Mouse (Mus musculus) embryonic facial prominence, embryonic 12.5 days (tissue): ENCODE measurements around the gene Tmed9. TPM values are rescaled to one million over a fixed set of nuclear protein-coding genes. Genes with fewer than 3 reads are reported as not detected.
"Not testable (repeated sequence)": the region's sequence is repeated elsewhere in the genome, so short reads cannot be mapped to it uniquely, and the experiment has no call there.

ENCODE experiments used
- ATAC-seq: fragments of 200-750 bp; cut with Nextera tagmentation; 2 replicates; pipeline ENCODE4 v1.8.0; 2017; ENCODE audit not compliant: insufficient number of reproducible peaks, insufficient read depth, low FRiP score, low TSS enrichment
- H3K27ac ChIP-seq: fragments of 300-500 bp; sonication (generic); 2 replicates; pipeline ENCODE4 v1.5.1; 2016; ENCODE audit warnings: mild to moderate bottlenecking
- H3K27me3 ChIP-seq: fragments of 300-500 bp; sonication (generic); 2 replicates; pipeline ENCODE4 v1.6.1; 2016; ENCODE audit warnings: mild to moderate bottlenecking, moderate library complexity
- H3K36me3 ChIP-seq: fragments of 300-500 bp; sonication (generic); 2 replicates; pipeline ENCODE4 v1.6.1; 2016; ENCODE audit warnings: mild to moderate bottlenecking
- H3K4me1 ChIP-seq: fragments of 300-500 bp; sonication (generic); 2 replicates; pipeline ENCODE4 v1.6.1; 2016
- H3K4me2 ChIP-seq: fragments of 300-500 bp; sonication (generic); replicated peaks from 2 replicates; pipeline ENCODE4 v1.6.1; 2016; ENCODE audit warnings: mild to moderate bottlenecking, moderate library complexity
- H3K4me3 ChIP-seq: fragments of 300-500 bp; sonication (generic); 2 replicates; pipeline ENCODE4 v1.5.1; 2016; ENCODE audit warnings: mild to moderate bottlenecking
- H3K9ac ChIP-seq: fragments of 300-500 bp; sonication (generic); 2 replicates; pipeline ENCODE4 v1.6.1; 2016; ENCODE audit warnings: mild to moderate bottlenecking, moderate library complexity
- H3K9me3 ChIP-seq: fragments of 300-500 bp; sonication (generic); 2 replicates; pipeline ENCODE4 v1.6.1; 2016; ENCODE audit warnings: mild to moderate bottlenecking, moderate library complexity
- WGBS: fragments of 180-500 bp; shearing (Covaris S2); methylation state at CpG from one replicate; pipeline ENCODE4 v1.1.7; 2016; 5-methylcytosine and 5-hydroxymethylcytosine counted together
- polyA plus RNA-seq: library from polyadenylated mRNA; unstranded; fragments of >200 nt; fragmentation: Nextera tagmentation; extraction: Ambion mirVana; gene quantifications from 2 replicates; pipeline ENCODE4 v1.2.1, GENCODE M21; 2016

The Tmed9 gene
- polyA plus RNA-seq, 1 experiment from 2014 or later = 127 TPM

- Histone ChIP-seq H3K27me3 (no peaks in the 10 kb centered on the region), H3K27ac (no peak overlapping the region), H3K9ac (no peak overlapping the region), H3K36me3 (0 out of 2 replicates have a peak, but pooled peaks cover 7% of the 10 kb centered on the region), H3K4me3 (no peak overlapping the region), H3K9me3 (no peaks in the 10 kb centered on the region), H3K4me1 (peaks cover 7% of the 10 kb centered on the region), H3K4me2 (no peak overlapping the region)
- ATAC-seq = no peak
- WGBS = 93% methylated on average over 4 of the region's 4 CpGs
These were observed 45.8 kb downstream of the Tmed9 start for GRCm38 (mm10) chr13:55619328-55619727.

GRCm38 (mm10) chr13:55620275-55620674 lies 46.7 kb downstream of the Tmed9 start:
- Histone ChIP-seq H3K27me3 (no peaks in the 10 kb centered on the region), H3K9me3 (no peaks in the 10 kb centered on the region), H3K4me2 (no peak overlapping the region), H3K27ac (no peak overlapping the region), H3K9ac (no peak overlapping the region), H3K36me3 (peaks cover 7% of the 10 kb centered on the region), H3K4me3 (no peak overlapping the region), H3K4me1 (peaks cover 14% of the 10 kb centered on the region)
- WGBS = 80% methylated on average over 2 of the region's 2 CpGs
- no peak for ATAC-seq

- Histone ChIP-seq H3K27ac (peak overlapping the region; percentile 89), H3K4me2 (peak overlapping the region; percentile 84), H3K36me3 (peaks cover 16% of the 10 kb centered on the region), H3K9ac (peak overlapping the region; percentile 87), H3K4me1 (peaks cover 14% of the 10 kb centered on the region), H3K4me3 (peak overlapping the region; percentile 84)
- not testable (repeated sequence) for ATAC-seq, H3K27me3 ChIP-seq, H3K9me3 ChIP-seq
- 24% methylated on average over 20 of the region's 20 CpGs for WGBS
These were observed 48.7 kb downstream of the Tmed9 start for GRCm38 (mm10) chr13:55622156-55622648.

GRCm38 (mm10) chr13:55622649-55623541 lies 49.4 kb downstream of the Tmed9 start, which contains the start of gene Caml:
Gene Caml, plus strand, starts transcription at chr13:55623005.
- Histone ChIP-seq H3K4me2 (peak within 1 kb of the TSS; percentile 84), H3K9me3 (no peaks in the 10 kb centered on the region), H3K4me1 (peaks cover 14% of the 10 kb centered on the region), H3K4me3 (peak within 1 kb of the TSS; percentile 84), H3K36me3 (peaks cover 16% of the 10 kb centered on the region), H3K9ac (peak within 1 kb of the TSS; percentile 87), H3K27ac (peak within 1 kb of the TSS; percentile 89), H3K27me3 (no peaks in the 10 kb centered on the region)
- ATAC-seq = peak; percentile 95
- under 1% methylated on average over 59 of the region's 59 CpGs for WGBS

GRCm38 (mm10) chr13:55634639-55635127 lies 61.2 kb downstream of the Tmed9 start, which contains the start of gene Ddx46:
Gene Ddx46, plus strand, starts transcription at chr13:55635027.
- Histone ChIP-seq H3K36me3 (peaks cover 50% of the 10 kb centered on the region), H3K4me3 (peak within 1 kb of the TSS; percentile 100), H3K4me1 (peaks cover 9% of the 10 kb centered on the region), H3K9me3 (no peaks in the 10 kb centered on the region), H3K9ac (peak within 1 kb of the TSS; percentile 92), H3K27me3 (no peaks in the 10 kb centered on the region), H3K27ac (0 out of 2 replicates have a peak within 1 kb of the TSS, but pooled peaks have one; percentile 36), H3K4me2 (peak within 1 kb of the TSS; percentile 78)
- 6% methylated on average over 30 of the region's 30 CpGs for WGBS
- peak; percentile 82 for ATAC-seq

GRCm38 (mm10) chr13:55635146-55635571 lies 61.6 kb downstream of the Tmed9 start:
- Histone ChIP-seq H3K4me1 (peaks cover 9% of the 10 kb centered on the region), H3K9me3 (no peaks in the 10 kb centered on the region), H3K27ac (0 out of 2 replicates have a peak overlapping the region, but pooled peaks have one; percentile 36), H3K9ac (peak overlapping the region; percentile 92), H3K4me3 (peak overlapping the region; percentile 100), H3K27me3 (no peaks in the 10 kb centered on the region), H3K4me2 (peak overlapping the region; percentile 78), H3K36me3 (peaks cover 50% of the 10 kb centered on the region)
- 0 out of 2 replicates have a peak, but pooled peaks have one; percentile 38 for ATAC-seq
- WGBS = under 1% methylated on average over 40 of the region's 40 CpGs

- 0 out of 2 replicates have a peak overlapping the region, but pooled peaks have one; percentile 100 for H3K4me3 ChIP-seq
- no peak overlapping the region for H3K9ac ChIP-seq
- peaks cover 9% of the 10 kb centered on the region for H3K4me1 ChIP-seq
- peaks cover 50% of the 10 kb centered on the region for H3K36me3 ChIP-seq
- no peak overlapping the region for H3K27ac ChIP-seq
- WGBS = 90% methylated on average over 14 of the region's 14 CpGs
- H3K9me3 ChIP-seq = no peaks in the 10 kb centered on the region
- no peak for ATAC-seq
- H3K27me3 ChIP-seq = no peaks in the 10 kb centered on the region
- H3K4me2 ChIP-seq = peak overlapping the region; percentile 78; the same call in 1 of the 2 replicates
These were observed 62.9 kb downstream of the Tmed9 start for GRCm38 (mm10) chr13:55636185-55636983.

- 54% methylated on average over 8 of the region's 8 CpGs for WGBS
- not testable (repeated sequence) for ATAC-seq, H3K27me3 ChIP-seq, H3K9ac ChIP-seq, H3K27ac ChIP-seq, H3K4me2 ChIP-seq, H3K4me3 ChIP-seq, H3K4me1 ChIP-seq, H3K9me3 ChIP-seq
- peaks cover 43% of the 10 kb centered on the region for H3K36me3 ChIP-seq
These were observed 66.9 kb downstream of the Tmed9 start for GRCm38 (mm10) chr13:55640480-55640879.

GRCm38 (mm10) chr13:55644525-55644924 lies 71.0 kb downstream of the Tmed9 start:
- 95% methylated on average over 2 of the region's 2 CpGs for WGBS
- peaks cover 66% of the 10 kb centered on the region for H3K36me3 ChIP-seq

More at GRCm38 (mm10) chr13:55644525-55644924, 71.0 kb downstream of the Tmed9 start:
- H3K27me3 ChIP-seq = no peaks in the 10 kb centered on the region
- H3K4me3 ChIP-seq = no peak overlapping the region
- H3K9ac ChIP-seq = no peak overlapping the region
- no peak overlapping the region for H3K4me2 ChIP-seq
- no peak overlapping the region for H3K27ac ChIP-seq
- H3K9me3 ChIP-seq = no peaks in the 10 kb centered on the region
- H3K4me1 ChIP-seq = no peaks in the 10 kb centered on the region
- no peak for ATAC-seq
